Mouse (Mus musculus) mouse embryonic stem cell (cell line): ENCODE measurements around the gene Atg14.
"Not testable (repeated sequence)": the region's sequence is repeated elsewhere in the genome, so short reads cannot be mapped to it uniquely, and the experiment has no call there.

Experiments used
- in situ Hi-C, 2 experiments: fragments of 300-500 bp; cut with MboI; formaldehyde crosslinking; loops; 1 replicate in 1 of 2; 3 replicates in 1 of 2; pipeline ENCODE4 v1.14.3; 2019 to 2020; ENCODE audit warnings: low sequenced_read_pairs in 2 of 2, low pct_unique_long_range_greater_than_20kb in 1 of 2, mixed read lengths in 1 of 2; ENCODE audit not compliant: unreplicated experiment in 1 of 2

Gene Atg14

DNA sequence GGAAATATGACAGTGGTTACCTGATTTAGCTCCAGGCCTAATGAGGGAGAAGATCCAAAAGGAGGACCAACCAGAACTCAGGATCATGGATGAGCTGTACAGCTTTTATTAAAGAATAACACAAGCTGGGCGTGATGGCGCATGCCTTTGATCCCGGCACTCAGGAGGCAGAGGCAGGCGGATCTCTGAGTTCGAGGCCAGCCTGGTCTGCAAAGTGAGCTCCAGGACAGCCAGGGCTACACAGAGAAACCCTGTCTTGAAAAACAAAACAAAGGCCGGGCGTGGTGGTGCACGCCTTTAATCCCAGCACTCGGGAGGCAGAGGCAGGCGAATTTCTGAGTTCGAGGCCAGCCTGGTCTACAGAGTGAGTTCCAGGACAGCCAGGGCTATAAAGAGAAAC, at the start of gene Atg14:
Gene Atg14 (minus strand): TSS at position 101 of the 400 bp plus-strand sequence.
- in situ Hi-C loops: not testable (repeated sequence)

DNA sequence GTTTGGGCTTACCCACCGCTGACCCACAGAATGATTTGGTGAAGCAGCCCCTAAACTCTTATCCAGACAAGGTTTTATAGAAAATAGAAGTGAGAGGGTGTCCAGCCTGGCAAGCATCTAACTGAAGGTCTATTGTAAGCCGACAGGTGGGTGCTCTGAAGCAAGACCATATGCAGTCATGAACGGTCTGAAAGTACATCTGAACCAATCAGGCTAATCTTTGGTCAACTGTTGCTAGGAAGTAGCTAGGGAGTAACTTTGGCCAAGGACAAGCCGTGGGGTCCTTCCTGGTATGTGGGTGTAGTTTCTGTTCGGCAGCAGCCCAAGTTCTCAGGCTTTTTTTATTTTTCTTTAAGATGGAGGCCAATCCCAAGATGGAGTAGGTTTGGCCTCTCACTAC, 48.4 kb upstream of the Atg14 start:
- in situ Hi-C loops: no loop called here

DNA sequence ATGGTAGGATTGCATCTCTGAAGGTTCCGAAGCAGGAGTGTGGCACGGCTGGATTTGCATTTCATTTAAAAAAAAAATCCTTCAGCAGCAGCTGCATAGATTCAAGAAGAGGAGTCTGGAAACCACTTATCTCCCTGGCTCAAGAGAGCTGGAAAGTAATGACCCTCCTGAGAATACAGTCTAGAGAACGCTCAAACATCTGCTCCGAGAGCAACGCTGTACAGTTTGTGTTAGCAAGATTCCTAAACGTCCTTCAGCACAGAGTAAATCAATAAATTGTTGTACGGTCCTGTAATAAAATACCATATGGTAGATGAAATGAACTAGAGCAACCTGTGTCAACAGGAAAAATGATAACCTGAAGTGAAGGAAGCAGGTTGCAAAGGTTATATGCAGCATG, 42.8 kb upstream of the Atg14 start:
- in situ Hi-C loops: no loop called here

DNA sequence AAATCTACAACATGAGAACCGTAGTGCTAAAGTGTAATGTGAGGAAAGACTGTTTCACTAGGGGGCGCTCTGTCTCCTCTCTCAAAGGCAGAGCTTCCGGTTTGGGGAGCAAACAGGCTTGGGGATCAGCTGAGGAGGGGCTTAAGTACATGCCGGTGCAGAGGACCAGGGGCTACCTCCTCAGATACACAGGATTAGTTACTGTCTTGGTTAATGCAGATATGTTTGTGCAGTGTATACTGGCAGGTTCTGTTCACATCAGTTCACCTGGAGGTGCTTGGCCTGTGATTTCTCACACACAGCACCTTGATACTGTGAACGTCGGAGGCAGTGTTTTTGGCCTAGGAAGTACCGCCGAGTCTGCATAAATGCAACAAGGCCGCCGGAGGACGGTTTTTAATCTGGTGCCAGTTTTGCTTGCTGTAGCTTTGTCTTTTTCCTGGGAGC, 27.5 kb upstream of the Atg14 start:
- in situ Hi-C loops: loop anchor here in 1 of 2 experiments (25.0 kb wide), 1 partner anchor 764 kb away; no protein-coding TSS in a partner anchor

DNA sequence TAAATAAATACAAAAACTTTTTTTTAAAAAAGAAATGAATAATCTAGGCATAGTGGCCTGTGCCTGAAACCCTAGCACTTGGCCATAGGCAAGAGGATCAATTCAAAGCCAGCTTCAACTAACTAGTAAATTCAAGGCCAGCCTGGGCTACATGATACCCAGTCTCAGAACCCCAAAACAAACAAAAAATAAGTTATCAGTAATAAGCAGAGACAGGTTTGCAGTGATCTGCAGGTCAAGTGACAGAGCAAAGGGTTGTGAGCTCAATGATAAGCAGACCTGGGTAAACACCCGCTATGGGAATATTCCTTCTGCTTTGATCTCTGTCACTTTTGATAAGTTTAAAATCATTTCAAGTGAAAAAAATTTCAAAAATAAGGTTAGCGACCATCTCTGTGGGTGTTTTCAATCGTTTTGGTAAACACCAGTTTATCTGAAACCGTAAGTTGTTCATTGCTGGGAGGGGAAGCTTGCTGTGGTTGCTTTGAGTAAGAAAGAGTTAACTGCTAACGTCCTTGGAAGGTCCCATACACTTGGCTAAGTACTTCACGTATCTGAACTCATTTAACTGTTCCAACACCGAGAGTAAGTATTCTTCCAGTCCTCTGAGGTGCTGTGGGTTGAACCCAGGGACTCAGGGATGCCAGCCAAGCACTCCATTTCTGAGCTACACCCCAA, 24.1 kb upstream of the Atg14 start:
- in situ Hi-C loops: loop anchor here in 1 of 2 experiments (25.0 kb wide), 1 partner anchor 768 kb away; no protein-coding TSS in a partner anchor

DNA sequence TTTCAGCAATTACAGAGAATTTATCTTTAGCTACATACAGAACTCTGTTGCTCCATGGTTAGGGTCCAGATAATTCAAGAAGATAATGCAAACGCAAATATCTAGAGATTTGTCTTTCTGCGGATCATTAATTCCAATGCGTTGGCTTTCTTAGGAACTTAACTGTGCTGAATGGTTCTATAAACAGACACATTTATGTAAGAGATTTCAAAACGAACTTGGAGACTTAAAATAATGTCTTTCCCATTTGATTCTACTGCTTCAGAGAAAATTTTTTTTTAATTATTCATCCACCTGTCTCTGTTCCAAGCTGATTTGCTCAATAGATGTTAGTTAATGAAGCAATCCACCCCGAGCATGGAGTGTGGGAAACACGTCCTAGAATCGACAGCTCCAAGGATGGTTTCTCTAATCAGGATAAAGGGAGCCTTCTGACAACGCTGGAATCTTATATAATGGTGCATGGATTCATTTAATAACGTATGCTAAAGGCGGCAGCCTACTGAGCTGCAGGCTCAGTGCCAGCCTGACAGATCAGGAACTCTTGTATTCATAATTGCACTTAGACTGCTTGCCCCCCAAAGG, 20.0 kb upstream of the Atg14 start:
- in situ Hi-C loops: loop anchor here in 1 of 2 experiments (25.0 kb wide), 1 partner anchor 772 kb away; no protein-coding TSS in a partner anchor

DNA sequence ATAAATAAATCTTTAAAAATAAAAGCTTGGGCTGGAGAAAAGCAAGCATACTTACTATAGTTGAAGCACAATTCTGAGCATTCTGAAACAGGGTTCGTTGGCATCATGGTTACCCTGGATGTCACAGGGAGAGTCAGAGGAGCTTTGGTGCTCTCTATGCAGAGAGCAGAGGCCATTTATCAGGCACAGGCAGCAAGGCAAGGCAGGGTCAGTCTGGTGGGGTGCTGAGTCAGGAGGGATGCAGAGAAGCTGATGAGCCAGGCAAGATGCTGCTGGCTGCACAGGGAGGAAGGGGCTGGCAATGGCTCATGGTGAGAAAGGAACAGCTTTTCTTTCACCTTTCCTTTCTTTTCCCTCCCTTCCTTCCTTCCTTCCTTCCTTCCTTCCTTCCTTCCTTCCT, 19.0 kb upstream of the Atg14 start:
- in situ Hi-C loops: loop anchor here in 1 of 2 experiments (25.0 kb wide), 1 partner anchor 773 kb away; no protein-coding TSS in a partner anchor

DNA sequence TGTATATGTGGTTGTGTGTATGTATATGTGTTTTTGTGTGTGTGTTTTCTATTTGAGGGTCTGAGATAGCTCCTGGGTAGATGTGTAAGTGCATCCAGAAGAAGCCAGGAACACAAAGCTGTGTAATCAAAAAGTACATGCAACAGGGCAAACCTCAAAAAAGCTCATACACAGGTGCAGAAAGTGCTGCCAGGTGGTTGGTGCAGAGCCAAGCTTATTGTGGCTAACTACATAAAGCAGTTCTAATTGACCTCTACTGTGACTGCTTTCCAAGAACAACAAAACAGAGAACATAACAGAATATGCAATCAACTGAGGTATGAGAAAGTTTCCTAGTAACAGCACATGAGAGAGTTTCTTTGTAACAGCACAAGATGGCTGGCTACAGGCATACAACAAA, 13.9 kb upstream of the Atg14 start:
- in situ Hi-C loops: loop anchor here in 1 of 2 experiments (25.0 kb wide), 1 partner anchor 778 kb away; no protein-coding TSS in a partner anchor

DNA sequence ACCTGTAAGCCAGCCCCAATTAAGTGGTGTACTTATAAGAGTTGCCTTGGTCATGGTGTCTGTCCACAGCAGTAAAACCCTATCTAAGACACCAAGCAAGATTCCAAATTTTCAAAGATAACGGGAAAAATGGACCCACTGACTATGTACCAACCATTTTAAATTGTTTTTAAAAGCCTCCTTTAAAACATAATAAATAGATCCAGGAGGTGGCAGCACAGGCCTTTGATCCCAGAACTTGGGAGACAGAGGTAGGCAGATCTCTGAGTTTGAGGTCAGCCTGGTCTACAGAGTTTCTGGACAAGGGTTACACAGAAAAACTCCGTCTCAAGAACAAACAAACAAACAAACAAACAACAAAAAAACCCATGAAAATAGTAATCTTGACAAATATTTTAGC, 11.2 kb upstream of the Atg14 start:
- in situ Hi-C loops: loop anchor here in 1 of 2 experiments (25.0 kb wide), 1 partner anchor 781 kb away; no protein-coding TSS in a partner anchor

DNA sequence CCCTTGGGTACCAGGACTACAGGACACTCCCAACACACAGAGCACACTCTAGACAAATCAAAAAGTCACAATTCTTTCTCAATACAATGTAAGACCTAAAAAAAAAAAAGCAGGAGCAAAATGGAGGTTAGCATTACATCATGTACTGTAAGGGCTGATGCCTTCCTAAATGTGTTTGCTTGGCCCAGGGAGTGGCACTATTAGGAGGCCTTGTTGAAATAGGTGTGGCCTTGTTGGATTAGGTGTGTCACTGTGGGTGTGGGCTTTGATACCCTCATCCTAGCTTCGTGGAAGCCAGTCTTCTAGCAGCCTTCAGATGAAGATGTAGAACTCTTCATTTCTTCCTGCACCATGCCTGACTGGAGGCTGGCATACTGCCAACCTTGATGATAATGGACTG, 10.8 kb upstream of the Atg14 start:
- in situ Hi-C loops: loop anchor here in 1 of 2 experiments (25.0 kb wide), 1 partner anchor 781 kb away; no protein-coding TSS in a partner anchor

DNA sequence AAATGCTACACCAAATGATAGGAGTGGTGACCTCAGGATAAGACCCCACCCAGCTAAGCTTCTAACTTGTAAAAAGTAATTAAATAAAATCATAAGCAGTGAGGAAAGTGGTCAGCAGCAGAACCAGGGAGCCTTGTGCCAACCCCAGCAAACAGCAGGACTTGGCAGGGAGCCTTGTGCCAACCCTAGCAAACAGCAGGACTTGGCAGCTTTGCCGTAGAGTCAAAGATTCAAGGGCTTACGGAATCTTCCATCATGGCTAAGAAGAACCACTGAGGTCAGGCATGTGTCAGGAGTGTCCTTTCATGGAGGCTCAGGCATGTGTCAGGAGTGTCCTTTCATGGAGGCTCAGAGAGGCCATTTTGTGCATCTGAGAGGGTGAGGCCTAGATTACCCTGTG, 7.6 kb upstream of the Atg14 start:
- in situ Hi-C loops: loop anchor here in 1 of 2 experiments (25.0 kb wide), 1 partner anchor 784 kb away; no protein-coding TSS in a partner anchor

DNA sequence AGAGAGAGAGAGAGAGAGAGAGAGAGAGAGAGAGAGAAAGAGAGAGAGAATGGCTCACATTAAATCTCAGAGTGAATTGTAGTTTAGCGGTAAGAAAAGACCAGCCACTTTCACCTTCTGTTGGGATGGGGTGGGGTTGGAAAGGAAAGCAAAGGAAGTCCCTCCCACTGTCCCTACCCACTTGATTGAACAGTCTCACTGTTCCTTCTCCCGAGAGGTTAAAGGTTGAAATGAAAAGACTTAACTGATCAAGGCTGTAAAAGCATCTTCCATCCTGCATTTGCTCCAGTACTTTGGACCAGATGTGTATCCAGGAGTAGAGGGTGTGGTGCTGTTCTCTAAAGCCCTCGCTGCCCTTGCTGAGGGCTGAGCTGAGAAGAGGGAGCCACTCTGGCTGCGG, 6.2 kb upstream of the Atg14 start:
- in situ Hi-C loops: loop anchor here in 1 of 2 experiments (25.0 kb wide), 1 partner anchor 786 kb away; no protein-coding TSS in a partner anchor

DNA sequence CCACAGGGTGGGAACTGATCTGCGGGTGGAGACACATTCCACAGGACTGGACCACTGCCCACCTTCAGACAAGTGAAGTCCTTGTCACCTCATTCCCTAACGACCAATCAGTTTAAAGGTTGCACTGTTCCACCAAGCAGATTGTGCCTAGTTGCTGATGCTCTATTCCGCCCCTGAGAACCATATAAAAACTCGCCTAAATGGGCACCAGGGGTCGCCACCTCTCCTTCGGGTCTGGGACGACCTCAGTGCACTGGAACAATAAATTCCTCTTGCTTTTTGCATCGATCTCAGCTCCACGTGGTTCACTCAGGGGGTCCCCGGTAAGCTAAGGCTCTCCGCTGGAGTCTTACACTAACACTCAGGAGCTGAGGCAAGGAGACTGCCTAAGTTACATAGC, 4.3 kb upstream of the Atg14 start:
- in situ Hi-C loops: loop anchor here in 1 of 2 experiments (25.0 kb wide), 1 partner anchor 788 kb away; no protein-coding TSS in a partner anchor

DNA sequence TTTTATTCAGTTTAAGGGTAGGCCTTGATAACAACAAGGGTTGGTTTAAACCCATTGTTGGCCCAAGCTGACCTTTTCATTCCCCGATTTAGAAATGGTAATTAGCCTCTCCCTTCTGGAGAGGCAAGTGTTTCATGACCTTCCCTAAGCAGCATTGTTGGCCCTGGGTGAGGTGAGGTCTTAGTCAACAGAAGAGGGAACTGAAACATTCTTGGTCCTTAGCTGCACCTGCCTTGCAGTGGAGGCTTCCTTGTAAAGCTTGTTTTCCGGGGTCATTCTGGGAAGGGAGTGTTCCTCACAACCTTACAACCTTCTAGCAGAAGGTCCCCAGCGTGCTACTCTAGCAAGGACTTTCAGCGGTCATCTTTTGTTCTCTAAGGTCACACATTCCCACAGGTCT, 2.3 kb upstream of the Atg14 start:
- in situ Hi-C loops: no loop called here

DNA sequence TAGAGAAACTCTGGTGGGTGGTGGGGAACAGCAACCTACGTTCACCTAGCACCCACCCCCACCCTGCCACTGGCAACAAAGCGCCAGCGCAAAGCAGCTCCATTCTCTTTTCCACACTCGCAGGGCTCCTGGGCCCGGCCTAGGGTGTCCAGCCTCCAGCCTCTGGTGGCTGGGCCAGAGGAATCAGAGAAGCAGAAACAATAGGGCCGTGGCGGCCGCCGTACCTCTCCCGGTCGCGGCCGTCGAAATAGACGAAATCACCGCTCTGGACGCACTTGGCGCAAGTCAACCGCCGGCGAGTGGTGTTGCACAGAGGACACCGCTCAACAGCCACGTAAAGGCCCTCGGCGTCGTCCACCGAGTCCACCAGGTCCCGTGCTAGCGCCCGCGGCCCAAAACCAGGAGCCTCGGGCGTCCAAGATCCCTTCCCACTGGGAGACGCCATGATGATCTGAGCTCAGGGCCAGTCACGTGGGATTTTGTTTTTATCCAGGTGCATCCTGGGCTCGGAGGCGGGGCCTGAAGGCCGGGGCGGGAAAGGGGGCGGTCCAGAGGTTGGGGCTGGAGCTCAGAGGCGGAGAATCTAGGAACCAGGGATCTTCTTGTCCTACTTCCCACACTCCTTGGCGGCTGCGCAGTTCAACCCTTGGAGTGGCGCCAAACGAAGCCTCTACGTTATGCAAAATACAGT, 2.3 kb downstream of the Atg14 start:
- in situ Hi-C loops: no loop called here

DNA sequence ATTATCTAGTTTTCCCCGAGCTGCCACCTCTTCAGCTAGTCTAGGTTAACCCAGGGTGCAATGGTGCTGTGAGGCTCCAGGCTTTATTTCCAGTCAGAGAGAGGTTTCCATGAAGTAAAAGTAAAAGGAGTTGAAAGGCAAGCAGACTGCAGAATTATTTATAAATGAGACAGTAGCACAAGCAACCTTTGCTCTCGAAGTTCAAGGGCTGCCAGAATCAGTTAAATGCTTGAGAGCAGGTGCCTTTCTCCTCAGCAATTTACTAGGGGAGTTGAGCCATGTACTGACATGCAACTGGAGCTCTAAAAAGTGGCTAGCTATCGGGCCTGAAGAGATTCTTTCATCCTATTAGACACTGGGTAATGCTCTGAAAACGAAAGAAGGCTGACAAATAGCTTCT, 7.3 kb downstream of the Atg14 start:
- in situ Hi-C loops: no loop called here

DNA sequence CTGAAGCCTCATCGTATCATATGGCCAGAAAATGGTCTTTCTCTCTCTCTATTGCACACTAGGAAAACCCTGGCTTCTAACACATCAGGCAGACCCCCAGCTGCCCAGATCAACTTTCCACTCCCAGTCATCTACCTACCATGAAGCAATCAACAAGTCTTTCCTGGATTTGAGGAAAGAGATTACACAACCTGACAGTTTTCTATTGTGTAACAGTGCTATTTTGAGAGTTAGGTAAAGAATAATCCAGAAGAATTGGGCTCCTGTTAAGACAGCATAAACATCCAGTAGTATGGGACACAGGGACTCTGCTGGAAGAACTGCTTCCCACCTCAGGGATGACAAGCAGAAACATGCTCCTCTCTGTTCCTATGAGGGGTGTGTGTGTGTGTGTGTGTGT, 7.9 kb downstream of the Atg14 start:
- in situ Hi-C loops: no loop called here

DNA sequence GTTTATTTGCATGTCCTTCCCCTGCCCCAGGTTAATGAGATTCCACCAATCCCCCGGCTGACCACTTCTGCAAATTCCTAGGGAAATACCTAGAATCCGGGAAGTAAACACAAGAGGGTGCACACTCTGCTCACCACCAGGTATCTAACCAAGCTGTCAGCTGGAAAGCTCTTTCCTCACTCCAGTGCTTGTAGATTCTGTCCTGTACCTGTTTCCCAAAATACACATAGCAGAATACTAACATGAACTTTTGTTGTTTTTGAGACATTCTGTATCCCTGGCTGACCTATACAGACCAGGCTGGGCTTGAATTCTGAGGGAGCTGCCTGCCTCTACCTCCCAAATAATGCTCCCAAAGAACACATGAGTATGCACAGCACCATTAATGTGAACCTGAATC, 9.7 kb downstream of the Atg14 start:
- in situ Hi-C loops: no loop called here

DNA sequence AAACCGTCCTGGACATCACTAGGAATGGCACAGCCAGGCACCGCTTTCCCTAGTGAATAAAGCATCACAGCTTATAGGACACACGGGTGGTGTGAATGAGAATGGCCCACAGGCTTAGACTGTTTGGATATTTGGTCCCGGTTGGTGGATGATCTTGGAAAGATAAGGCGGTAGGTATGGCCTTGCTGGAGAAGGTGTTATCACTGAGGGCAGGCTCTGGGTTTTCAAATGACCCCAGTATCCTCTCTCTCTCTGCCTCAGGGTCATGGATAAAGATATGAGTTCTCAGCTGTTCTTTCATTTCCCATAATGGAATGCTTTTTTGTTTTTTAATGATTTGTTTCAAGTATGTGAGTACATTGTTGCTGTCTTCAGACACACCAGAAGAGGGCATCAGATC, 15.2 kb downstream of the Atg14 start:
- in situ Hi-C loops: no loop called here
